Mouse (Mus musculus) E14TG2a.4 (cell line): ENCODE results near the gene Rabep2.

Source experiments
- H3K27me3 ChIP-seq: 2 replicates; pipeline ENCODE4 v1.6.1; 2014; ENCODE audit warnings: low read length, control low read depth; ENCODE audit not compliant: insufficient read depth
- H3K36me3 ChIP-seq: 2 replicates; pipeline ENCODE4 v1.6.1; 2014; ENCODE audit warnings: low read length, control low read depth; ENCODE audit not compliant: insufficient read depth
- H3K4me1 ChIP-seq: replicated peaks from 2 replicates; pipeline ENCODE4 v1.6.1; 2014; ENCODE audit warnings: low read depth, low read length, control low read depth
- H3K4me3 ChIP-seq: replicated peaks from 2 replicates; pipeline ENCODE4 v1.5.1; 2014; ENCODE audit warnings: mild to moderate bottlenecking, low read length
- H3K9me3 ChIP-seq: 2 replicates; pipeline ENCODE4 v1.6.1; 2014; ENCODE audit warnings: low read length, control low read depth
- CTCF ChIP-seq: conservative IDR thresholded peaks from 2 replicates; pipeline ENCODE4 v1.5.1; 2014; ENCODE audit warnings: low read length
- NANOG ChIP-seq: IDR thresholded peaks from 2 replicates; pipeline ENCODE4 v1.6.1; 2014; ENCODE audit warnings: borderline replicate concordance, low read length, mixed read lengths
- POU5F1 ChIP-seq: IDR thresholded peaks from 2 replicates; pipeline ENCODE4 v1.6.1; 2014; ENCODE audit warnings: low read length, borderline replicate concordance

The Rabep2 gene

DNA sequence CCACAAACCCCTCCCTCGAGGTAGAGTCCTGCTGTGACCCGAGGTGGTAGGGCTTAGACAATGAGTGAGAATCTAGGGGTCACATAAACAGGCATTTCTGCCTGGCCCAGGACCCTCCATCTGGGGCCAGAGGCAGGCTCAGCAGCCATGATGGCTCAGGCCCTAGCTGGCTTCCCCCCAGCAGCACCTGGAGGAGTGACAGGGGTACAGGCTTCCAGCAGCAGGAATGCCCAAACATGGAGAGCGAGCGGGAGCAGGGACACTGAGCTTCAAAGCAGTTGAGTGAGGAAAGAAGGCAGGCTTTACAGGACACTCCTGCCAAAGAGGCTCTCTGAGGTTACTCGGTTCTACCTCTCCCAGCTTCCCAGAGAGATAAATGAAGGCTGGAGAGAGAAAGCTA, 36.3 kb downstream of the Rabep2 start:
- Histone ChIP-seq H3K36me3 (peaks cover 39% of the 10 kb centered on the region), H3K27me3 (peaks cover 14% of the 10 kb centered on the region), H3K4me1 (peaks cover 95% of the 10 kb centered on the region), H3K9me3 (no peaks in the 10 kb centered on the region), H3K4me3 (0 out of 2 replicates have a peak overlapping the region, but pooled peaks have one; percentile 17)
- TF ChIP-seq NANOG = no peak
- no peak for TF ChIP-seq POU5F1
- TF ChIP-seq CTCF = no peak

DNA sequence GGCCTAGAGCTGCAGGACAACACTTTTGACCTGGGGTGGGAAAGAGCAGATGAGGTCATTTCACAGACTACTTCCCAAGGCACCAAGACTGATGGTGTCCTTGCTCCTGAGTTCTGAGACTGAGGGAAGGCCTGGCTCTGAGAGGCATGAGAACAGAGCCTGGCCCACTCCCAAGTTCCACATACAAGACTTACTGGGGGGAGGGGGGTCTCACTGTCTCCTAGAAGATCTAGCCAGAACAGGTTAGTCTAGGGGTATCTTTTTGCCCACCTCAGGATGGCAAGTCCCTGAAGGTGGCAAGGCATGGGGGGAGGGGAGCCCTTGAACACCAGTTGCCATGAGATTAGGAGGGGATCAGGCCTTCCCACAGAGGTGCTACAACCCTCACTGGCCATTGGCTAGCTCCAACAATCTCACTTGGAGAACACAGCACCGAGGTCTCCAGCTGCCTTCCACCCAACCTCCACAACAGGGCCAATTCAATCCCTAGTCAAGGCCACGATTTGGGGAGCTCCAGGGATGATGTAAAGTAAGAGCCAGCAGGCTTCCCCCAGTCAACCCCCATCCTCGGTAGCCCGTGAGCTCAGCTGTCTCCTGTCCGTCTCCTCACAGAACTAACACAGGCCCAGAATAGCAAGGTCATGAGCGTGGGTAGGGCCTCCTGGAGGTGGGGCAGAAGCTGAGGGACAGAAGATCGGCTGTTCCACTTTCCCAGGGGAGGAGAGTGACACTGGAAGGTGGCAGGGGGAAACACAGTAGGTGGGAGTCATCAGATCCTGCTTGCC, 36.9 kb downstream of the Rabep2 start:
- TF ChIP-seq CTCF = no peak
- TF ChIP-seq NANOG = no peak
- TF ChIP-seq POU5F1 = no peak
- peaks cover 91% of the 10 kb centered on the region for H3K4me1 ChIP-seq
- H3K4me3 ChIP-seq = 0 out of 2 replicates have a peak overlapping the region, but pooled peaks have one; percentile 17
- no peaks in the 10 kb centered on the region for H3K9me3 ChIP-seq
- H3K27me3 ChIP-seq = peaks cover 10% of the 10 kb centered on the region
- peaks cover 45% of the 10 kb centered on the region for H3K36me3 ChIP-seq

DNA sequence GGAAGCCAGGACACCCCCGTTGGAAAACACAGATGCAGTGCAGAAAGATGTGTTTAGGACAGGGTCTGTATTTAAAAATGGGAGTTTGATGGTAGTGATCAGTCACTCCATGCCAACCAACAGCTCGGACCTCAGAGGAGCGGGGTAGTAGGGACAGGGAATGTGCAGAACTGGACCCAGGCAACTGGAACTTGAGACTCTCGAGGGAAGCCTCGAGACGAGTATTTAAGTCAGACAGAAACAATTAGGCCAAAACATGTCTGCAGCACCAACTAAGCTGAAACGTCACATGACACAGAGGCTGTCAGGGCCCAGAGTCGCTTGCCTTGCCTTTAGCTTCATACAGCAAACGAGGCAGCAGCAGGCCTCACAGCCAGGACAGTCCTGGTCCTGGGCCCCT, 37.6 kb downstream of the Rabep2 start:
- no peak for TF ChIP-seq POU5F1
- no peak for TF ChIP-seq CTCF
- no peak for TF ChIP-seq NANOG
- H3K4me1 ChIP-seq = peaks cover 84% of the 10 kb centered on the region
- no peaks in the 10 kb centered on the region for H3K9me3 ChIP-seq
- H3K36me3 ChIP-seq = peaks cover 52% of the 10 kb centered on the region
- H3K27me3 ChIP-seq = peaks cover 5% of the 10 kb centered on the region
- no peak overlapping the region for H3K4me3 ChIP-seq

DNA sequence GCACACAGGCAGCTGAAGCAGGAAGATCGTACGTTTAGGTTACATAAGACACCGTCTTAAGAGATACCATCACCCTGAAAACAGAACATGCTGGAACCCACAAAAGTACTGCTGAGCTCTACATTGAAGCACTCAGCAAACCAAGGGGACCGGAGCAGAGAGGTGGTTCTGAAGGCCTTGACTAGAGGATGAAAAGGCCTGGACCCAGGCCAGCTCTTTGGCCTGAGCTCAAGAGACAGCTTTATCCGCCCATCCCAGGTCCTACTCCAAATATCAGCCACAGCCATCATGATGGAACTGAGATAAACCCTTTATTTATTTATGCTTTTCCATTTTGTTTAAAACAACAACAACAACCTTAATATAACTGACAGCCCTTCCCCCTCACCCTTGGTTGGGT, 38.1 kb downstream of the Rabep2 start:
- Histone ChIP-seq H3K4me3 (no peak overlapping the region), H3K36me3 (peaks cover 58% of the 10 kb centered on the region), H3K9me3 (no peaks in the 10 kb centered on the region), H3K4me1 (peaks cover 79% of the 10 kb centered on the region), H3K27me3 (peaks cover 5% of the 10 kb centered on the region)
- TF ChIP-seq NANOG (no peak), POU5F1 (no peak), CTCF (no peak)

DNA sequence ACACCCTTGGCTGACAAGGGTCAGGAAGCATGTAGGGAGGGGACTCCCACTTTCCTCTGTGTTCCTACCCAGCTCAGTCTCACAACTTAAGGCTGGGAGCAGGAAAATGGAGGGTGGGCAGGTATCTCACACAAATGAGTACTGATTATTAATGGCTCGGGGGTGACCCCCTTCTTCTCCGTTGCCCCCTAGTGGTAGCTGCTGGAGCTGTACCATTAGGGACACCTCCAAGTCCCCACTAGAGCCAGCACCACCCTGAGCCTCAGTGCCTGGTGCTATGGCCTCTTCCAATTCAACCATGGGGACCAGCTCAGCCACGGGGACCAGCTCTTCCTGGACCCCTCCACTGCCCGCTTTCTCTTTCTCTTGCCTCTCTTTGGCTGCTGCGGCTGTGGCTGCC, 38.7 kb downstream of the Rabep2 start:
- no peaks in the 10 kb centered on the region for H3K9me3 ChIP-seq
- peak overlapping the region; percentile 66 for H3K4me3 ChIP-seq
- TF ChIP-seq NANOG (no peak), POU5F1 (no peak), CTCF (peak; percentile 74)
- H3K4me1 ChIP-seq = peaks cover 79% of the 10 kb centered on the region
- H3K36me3 ChIP-seq = peaks cover 64% of the 10 kb centered on the region
- 0 out of 2 replicates have a peak, but pooled peaks cover under 1% of the 10 kb centered on the region for H3K27me3 ChIP-seq

DNA sequence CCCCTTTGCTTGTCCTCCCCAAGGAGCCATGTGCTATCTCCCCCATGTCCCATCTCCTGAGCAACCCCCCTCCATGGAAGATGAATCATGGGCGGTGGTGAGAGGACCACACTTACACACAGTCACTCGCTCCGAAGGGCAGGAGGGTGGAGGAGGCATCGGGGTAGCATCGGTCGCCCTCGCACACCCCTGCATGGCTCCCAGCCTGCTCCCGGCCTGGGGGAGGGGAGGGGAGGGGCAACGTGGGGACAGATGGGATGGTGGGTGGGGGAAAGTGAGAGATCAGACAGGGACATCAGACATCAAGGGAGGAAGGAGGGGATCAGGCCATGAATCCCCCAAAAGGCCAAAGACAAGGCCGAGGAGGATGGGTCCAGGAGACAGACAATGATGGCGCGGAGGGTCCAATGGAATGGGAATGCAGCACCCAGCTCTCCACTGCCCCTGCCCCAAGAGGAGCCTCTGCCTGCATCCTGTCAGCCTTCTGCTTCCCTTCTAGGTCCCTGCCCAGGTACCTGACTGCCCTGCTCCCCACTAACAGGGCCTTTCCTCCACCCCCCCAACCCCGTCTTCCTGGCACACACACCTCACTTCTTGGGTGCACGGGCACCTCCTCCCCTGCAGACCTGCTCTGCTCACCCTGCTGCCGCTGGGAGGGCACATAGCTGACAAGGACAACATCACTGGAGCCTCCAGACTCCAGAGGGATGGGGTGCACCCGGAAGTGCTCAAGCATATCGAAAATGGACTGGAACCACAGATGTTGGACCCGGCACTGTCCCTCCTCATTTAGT, 39.5 kb downstream of the Rabep2 start:
- Histone ChIP-seq H3K9me3 (no peaks in the 10 kb centered on the region), H3K27me3 (no peaks in the 10 kb centered on the region), H3K4me1 (peaks cover 80% of the 10 kb centered on the region), H3K36me3 (peaks cover 71% of the 10 kb centered on the region), H3K4me3 (peak overlapping the region; percentile 66)
- TF ChIP-seq CTCF (no peak), NANOG (no peak), POU5F1 (no peak)

DNA sequence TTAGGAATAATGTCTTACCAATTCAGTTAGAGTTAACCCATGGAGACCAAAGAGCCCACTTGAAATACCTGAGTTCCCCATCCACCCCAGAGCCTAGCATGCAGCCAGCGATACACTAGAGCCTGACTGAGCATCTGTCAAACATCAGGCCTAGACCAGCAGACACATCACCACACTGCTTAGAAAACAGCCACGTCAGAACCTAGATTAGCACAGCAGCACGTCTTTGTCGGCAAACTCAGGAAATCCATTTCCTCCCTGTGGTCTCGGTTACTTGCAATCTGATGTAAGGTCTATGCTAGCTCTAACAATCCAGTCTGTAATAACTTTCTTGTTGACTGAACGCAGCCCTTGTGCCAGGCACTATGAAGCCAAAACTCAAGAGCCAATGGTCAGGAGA, 41.5 kb downstream of the Rabep2 start:
- TF ChIP-seq POU5F1 (no peak), NANOG (no peak), CTCF (no peak)

DNA sequence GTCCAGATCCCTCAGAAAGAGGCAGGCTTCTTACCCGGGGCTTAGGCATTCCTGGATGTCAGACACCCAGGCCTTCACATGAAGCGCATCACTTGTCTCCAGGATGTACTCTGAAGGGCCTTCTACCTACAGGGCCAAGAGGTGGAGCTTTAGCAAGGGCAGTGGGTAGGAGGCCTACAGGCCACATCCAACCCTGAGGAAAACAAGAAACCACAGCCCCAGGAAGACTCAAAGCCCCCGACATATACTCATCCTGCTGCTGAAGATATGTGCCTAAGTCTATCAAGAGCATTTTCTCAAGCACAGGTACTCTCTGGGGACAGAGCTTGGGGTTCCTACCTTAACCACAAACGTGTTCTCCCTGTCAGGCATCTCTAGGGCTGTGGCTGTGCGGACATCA, 42.8 kb downstream of the Rabep2 start:
- no peak for TF ChIP-seq CTCF
- TF ChIP-seq POU5F1 = no peak
- peaks cover 71% of the 10 kb centered on the region for H3K4me1 ChIP-seq
- no peaks in the 10 kb centered on the region for H3K9me3 ChIP-seq
- H3K27me3 ChIP-seq = no peaks in the 10 kb centered on the region
- peaks cover 74% of the 10 kb centered on the region for H3K36me3 ChIP-seq
- H3K4me3 ChIP-seq = no peak overlapping the region

More for the DNA sequence above, 41.5 kb downstream of the Rabep2 start:
- Histone ChIP-seq H3K27me3 (no peaks in the 10 kb centered on the region), H3K36me3 (peaks cover 79% of the 10 kb centered on the region), H3K4me1 (peaks cover 75% of the 10 kb centered on the region), H3K4me3 (no peak overlapping the region), H3K9me3 (no peaks in the 10 kb centered on the region)

DNA sequence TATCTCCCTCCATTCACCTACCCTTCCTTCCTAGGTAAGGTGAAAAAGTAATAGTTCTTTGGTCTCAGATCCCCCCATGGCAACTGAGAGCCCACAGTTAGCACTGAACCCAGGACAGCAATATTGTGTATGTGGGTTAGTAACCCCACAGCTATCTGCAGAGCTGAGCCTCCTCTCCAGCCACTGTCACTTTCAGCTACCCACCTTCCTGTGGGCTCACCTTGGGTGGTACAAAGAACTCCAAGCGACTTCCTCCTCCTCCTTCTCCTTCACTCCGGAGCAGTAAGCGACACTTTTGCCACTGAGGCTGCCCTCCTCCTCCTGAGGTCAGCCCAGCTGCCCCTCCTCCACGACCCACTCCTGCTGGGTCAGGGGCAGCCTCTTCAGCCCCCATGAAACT, 43.3 kb downstream of the Rabep2 start:
- H3K4me1 ChIP-seq = peaks cover 71% of the 10 kb centered on the region
- no peaks in the 10 kb centered on the region for H3K9me3 ChIP-seq
- TF ChIP-seq NANOG = no peak
- TF ChIP-seq POU5F1 = no peak
- no peak for TF ChIP-seq CTCF
- peaks cover 69% of the 10 kb centered on the region for H3K36me3 ChIP-seq
- H3K4me3 ChIP-seq = no peak overlapping the region
- H3K27me3 ChIP-seq = no peaks in the 10 kb centered on the region
